8 mouse cellular contexts compared by ENCODE assay signal in genomic region chr9:44343290-44343689, GRCm38 (mm10). TPM values are rescaled to one million over a fixed set of nuclear protein-coding genes. Genes with fewer than 3 reads are reported as not detected.
A peak's percentile ranks its signal among the peaks of the same experiment; 100 is the strongest.
DNase-seq lines count a peak whose midpoint lies in the region; ATAC-seq lines count a peak whose summit lies in the region.

No protein-coding gene starts in this region.

- peak overlapping the region; percentile 80 for H3K4me3 ChIP-seq in neural tube, embryonic 11.5 days (ENCODE audit: low read depth, low read length)
- H3K4me3 ChIP-seq in embryonic facial prominence, embryonic 14.5 days (ENCODE audit: low read depth, low read length), result peak overlapping the region; percentile 78
- H3K4me3 ChIP-seq in hindbrain, embryonic 10.5 days, result peak overlapping the region; percentile 78

- DNase-seq in neural tube, embryonic 11.5 days (ENCODE audit: low spot score), result no peak
- DNase-seq in neural tube, embryonic 10.5 days (ENCODE audit: extremely low spot score, low spot score), result no peak
- DNase-seq in embryonic facial prominence, embryonic 14.5 days (ENCODE audit: low spot score), result no peak
- no peak for DNase-seq in hindbrain, embryonic 10.5 days (ENCODE audit: low spot score)
- no peak for DNase-seq in frontal cortex, postnatal 14 days (ENCODE audit: low spot score in 2 of 2)
- no peak for DNase-seq in urinary bladder, postnatal 10 days (ENCODE audit: low spot score)
- DNase-seq in cerebellum, postnatal 10 days, result no peak

- peaks cover 6% of the 10 kb centered on the region for H3K36me3 ChIP-seq in neural tube, embryonic 11.5 days (ENCODE audit: control insufficient read depth, insufficient read depth, low read length)
- peaks cover 46% of the 10 kb centered on the region for H3K36me3 ChIP-seq in embryonic facial prominence, embryonic 14.5 days (ENCODE audit: control insufficient read depth, insufficient read depth, low read length)
- H3K36me3 ChIP-seq in hindbrain, embryonic 10.5 days, result peaks cover 69% of the 10 kb centered on the region

- 18% methylated on average over 6 of the region's 6 CpGs for WGBS in neural tube, embryonic 11.5 days
- 8% methylated on average over 6 of the region's 6 CpGs for WGBS in embryonic facial prominence, embryonic 14.5 days
- WGBS in hindbrain, embryonic 10.5 days, result 19% methylated on average over 6 of the region's 6 CpGs

- peak overlapping the region; percentile 47 for H3K4me2 ChIP-seq in neural tube, embryonic 11.5 days (ENCODE audit: low read depth)
- H3K4me2 ChIP-seq in embryonic facial prominence, embryonic 14.5 days (ENCODE audit: low read depth, low read length), result peak overlapping the region; percentile 56

- no peak for ATAC-seq in neural tube, embryonic 11.5 days (ENCODE audit: insufficient read depth, low FRiP score, low TSS enrichment)
- no peak for ATAC-seq in embryonic facial prominence, embryonic 14.5 days (ENCODE audit: low read depth)
- peak; percentile 67 for ATAC-seq in megakaryocyte progenitor cell, adult 5-6 weeks (replicated peaks; ENCODE audit: poor library complexity)

- peaks cover 4% of the 10 kb centered on the region; the same call in 1 of the 2 replicates for H3K4me1 ChIP-seq in neural tube, embryonic 11.5 days (ENCODE audit: control insufficient read depth, insufficient read depth, low read length)
- H3K4me1 ChIP-seq in embryonic facial prominence, embryonic 14.5 days (ENCODE audit: control insufficient read depth, insufficient read depth, low read length), result peaks cover 7% of the 10 kb centered on the region
- H3K4me1 ChIP-seq in hindbrain, embryonic 10.5 days (replicated peaks), result peaks cover 24% of the 10 kb centered on the region

- no peaks in the 10 kb centered on the region for H3K27me3 ChIP-seq in neural tube, embryonic 11.5 days (ENCODE audit: control insufficient read depth, insufficient read depth, low read length)
- H3K27me3 ChIP-seq in embryonic facial prominence, embryonic 14.5 days (replicated peaks; ENCODE audit: control insufficient read depth, insufficient read depth, low read length), result no peaks in the 10 kb centered on the region
- H3K27me3 ChIP-seq in hindbrain, embryonic 10.5 days (ENCODE audit: insufficient read depth, poor library complexity, severe bottlenecking), result no peaks in the 10 kb centered on the region

- peak overlapping the region; percentile 98 for H3K27ac ChIP-seq in neural tube, embryonic 11.5 days (ENCODE audit: low read depth, low read length)
- H3K27ac ChIP-seq in embryonic facial prominence, embryonic 14.5 days (replicated peaks; ENCODE audit: low read depth, low read length), result peak overlapping the region; percentile 94
- H3K27ac ChIP-seq in hindbrain, embryonic 10.5 days, result peak overlapping the region; percentile 98

- H3K9ac ChIP-seq in neural tube, embryonic 11.5 days (ENCODE audit: low read length), result peak overlapping the region; percentile 86
- peak overlapping the region; percentile 87 for H3K9ac ChIP-seq in embryonic facial prominence, embryonic 14.5 days (ENCODE audit: low read depth, low read length)

- H3K9me3 ChIP-seq in neural tube, embryonic 11.5 days (ENCODE audit: control insufficient read depth, low read length), result no peaks in the 10 kb centered on the region
- H3K9me3 ChIP-seq in embryonic facial prominence, embryonic 14.5 days (ENCODE audit: control insufficient read depth, low read length), result no peaks in the 10 kb centered on the region
- no peaks in the 10 kb centered on the region for H3K9me3 ChIP-seq in hindbrain, embryonic 10.5 days

RNA-seq across cellular contexts. Expression of gene Hmbs, which starts 0.7 kb away (rescaled TPM):
- 139 and 140 TPM in 2 replicates for polyA plus RNA-seq in neural tube, embryonic 11.5 days (2014; fragmentation: Nextera tagmentation; extraction: Ambion mirVana)
- 98.5 and 99.9 TPM in 2 replicates for polyA plus RNA-seq in embryonic facial prominence, embryonic 14.5 days (2014; fragmentation: Nextera tagmentation; extraction: Ambion mirVana)
- 155 and 184 TPM in 2 replicates for polyA plus RNA-seq in hindbrain, embryonic 10.5 days (2016; fragmentation: Nextera tagmentation; extraction: Ambion mirVana)
- 123 and 124 TPM in 2 replicates for total RNA-seq in megakaryocyte progenitor cell, adult 5-6 weeks (2015)
- total RNA-seq in megakaryocyte progenitor cell, adult 5-6 weeks (2017), result 46.4 and 55.8 TPM in 2 replicates

RNA-seq across cellular contexts. Expression of gene H2afx, which starts 8.8 kb away (rescaled TPM):
- 366 and 382 TPM in 2 replicates for polyA plus RNA-seq in neural tube, embryonic 11.5 days (2014; fragmentation: Nextera tagmentation; extraction: Ambion mirVana)
- 202 and 227 TPM in 2 replicates for polyA plus RNA-seq in embryonic facial prominence, embryonic 14.5 days (2014; fragmentation: Nextera tagmentation; extraction: Ambion mirVana)
- polyA plus RNA-seq in hindbrain, embryonic 10.5 days (2016; fragmentation: Nextera tagmentation; extraction: Ambion mirVana), result 548 and 554 TPM in 2 replicates
- total RNA-seq in megakaryocyte progenitor cell, adult 5-6 weeks (2015), result 109 and 111 TPM in 2 replicates
- 270 and 329 TPM in 2 replicates for total RNA-seq in megakaryocyte progenitor cell, adult 5-6 weeks (2017)

RNA-seq across cellular contexts. Expression of gene Dpagt1, which starts 17.5 kb away (rescaled TPM):
- 47.6 and 48.6 TPM in 2 replicates for polyA plus RNA-seq in neural tube, embryonic 11.5 days (2014; fragmentation: Nextera tagmentation; extraction: Ambion mirVana)
- polyA plus RNA-seq in embryonic facial prominence, embryonic 14.5 days (2014; fragmentation: Nextera tagmentation; extraction: Ambion mirVana), result 34.3 and 34.9 TPM in 2 replicates
- 46.2 and 46.7 TPM in 2 replicates for polyA plus RNA-seq in hindbrain, embryonic 10.5 days (2016; fragmentation: Nextera tagmentation; extraction: Ambion mirVana)
- 50.3 and 54.8 TPM in 2 replicates for total RNA-seq in megakaryocyte progenitor cell, adult 5-6 weeks (2015)
- 18.9 and 21.0 TPM in 2 replicates for total RNA-seq in megakaryocyte progenitor cell, adult 5-6 weeks (2017)

RNA-seq across cellular contexts. Expression of gene Vps11, which starts 18.2 kb away (rescaled TPM):
- 29.3 and 32.9 TPM in 2 replicates for polyA plus RNA-seq in neural tube, embryonic 11.5 days (2014; fragmentation: Nextera tagmentation; extraction: Ambion mirVana)
- polyA plus RNA-seq in embryonic facial prominence, embryonic 14.5 days (2014; fragmentation: Nextera tagmentation; extraction: Ambion mirVana), result 24.5 and 25.8 TPM in 2 replicates
- polyA plus RNA-seq in hindbrain, embryonic 10.5 days (2016; fragmentation: Nextera tagmentation; extraction: Ambion mirVana), result 30.9 and 34.8 TPM in 2 replicates
- 11.9 and 13.0 TPM in 2 replicates for total RNA-seq in megakaryocyte progenitor cell, adult 5-6 weeks (2015)
- 18.7 and 21.3 TPM in 2 replicates for total RNA-seq in megakaryocyte progenitor cell, adult 5-6 weeks (2017)

RNA-seq across cellular contexts. Expression of gene C2cd2l, which starts 23.2 kb away (rescaled TPM):
- 14.9 and 17.1 TPM in 2 replicates for polyA plus RNA-seq in neural tube, embryonic 11.5 days (2014; fragmentation: Nextera tagmentation; extraction: Ambion mirVana)
- 7.3 and 9.5 TPM in 2 replicates for polyA plus RNA-seq in embryonic facial prominence, embryonic 14.5 days (2014; fragmentation: Nextera tagmentation; extraction: Ambion mirVana)
- polyA plus RNA-seq in hindbrain, embryonic 10.5 days (2016; fragmentation: Nextera tagmentation; extraction: Ambion mirVana), result 9.8 and 17.5 TPM in 2 replicates
- 3.9 and 13.2 TPM in 2 replicates for total RNA-seq in megakaryocyte progenitor cell, adult 5-6 weeks (2015)
- total RNA-seq in megakaryocyte progenitor cell, adult 5-6 weeks (2017), result 2.4 and 5.3 TPM in 2 replicates
